Mouse (Mus musculus) left cerebral cortex, adult 18-20 months (tissue): ENCODE data around the gene Stag1. TPM values are rescaled to one million over a fixed set of nuclear protein-coding genes. Genes with fewer than 3 reads are reported as not detected.
A peak's percentile ranks its signal among the peaks of the same experiment; 100 is the strongest.

Source experiments
- DNase-seq, 2 experiments: peaks; one replicate each; pipeline ENCODE4 v3.0.0; 2021 to 2022; ENCODE audit warnings: low spot score in 2 of 2, mixed read lengths in 1 of 2
- total RNA-seq, 2 experiments: library from RNA; stranded (reverse); gene quantifications; 2 replicates each; pipeline ENCODE4 v1.2.3; 2021

Gene Stag1
- total RNA-seq, 2 experiments from 2014 or later: 69.0 to 70.1 TPM

DNA sequence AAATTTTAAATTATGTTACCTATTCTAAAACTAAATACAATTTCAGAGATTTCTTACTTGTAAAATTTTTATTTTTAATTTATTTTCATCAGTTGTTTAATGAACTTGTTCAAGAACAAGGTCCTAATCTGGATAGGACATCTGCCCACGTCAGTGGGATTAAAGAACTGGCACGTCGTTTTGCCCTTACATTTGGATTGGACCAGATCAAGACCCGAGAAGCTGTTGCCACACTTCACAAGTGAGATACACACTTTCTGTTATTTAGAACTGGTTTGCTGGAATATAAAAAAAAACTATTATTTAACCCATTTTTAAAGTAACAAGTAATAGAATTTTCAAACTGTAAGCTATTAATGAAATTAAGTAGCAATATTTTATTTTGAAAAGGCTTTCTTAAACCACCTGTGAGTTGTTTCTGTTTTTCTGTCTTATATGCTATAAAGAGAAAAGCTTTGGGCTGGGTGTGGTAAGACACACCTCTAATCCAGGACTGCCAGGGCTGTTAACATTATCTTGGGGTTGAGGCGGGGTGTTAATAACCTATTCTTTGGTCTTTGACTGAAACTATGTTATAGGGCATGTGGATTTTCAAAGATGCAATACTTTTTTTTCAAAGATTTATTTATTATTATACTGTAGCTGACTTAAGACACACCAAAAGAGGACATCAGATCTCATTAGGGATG is 347.2 kb downstream of the Stag1 start:
- DNase-seq: no peak

DNA sequence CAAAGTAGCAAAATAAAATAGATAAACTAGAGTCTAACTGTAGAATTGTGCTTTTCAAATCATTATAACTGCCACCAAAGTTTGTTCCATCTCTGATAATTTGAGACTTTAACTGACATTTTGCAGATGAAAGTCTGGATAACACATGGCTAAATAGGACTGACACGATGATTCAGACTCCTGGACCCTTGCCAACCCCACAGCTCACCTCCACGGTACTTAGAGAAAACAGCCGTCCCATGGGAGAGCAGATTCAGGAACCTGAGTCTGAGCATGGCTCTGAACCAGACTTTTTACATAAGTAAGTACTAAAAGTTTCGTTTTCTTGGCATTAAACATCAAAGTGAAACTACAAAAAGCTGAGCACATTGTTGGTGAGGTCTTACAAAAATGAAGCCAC is 353.9 kb downstream of the Stag1 start:
- peak; percentile 12 to 24 for DNase-seq

DNA sequence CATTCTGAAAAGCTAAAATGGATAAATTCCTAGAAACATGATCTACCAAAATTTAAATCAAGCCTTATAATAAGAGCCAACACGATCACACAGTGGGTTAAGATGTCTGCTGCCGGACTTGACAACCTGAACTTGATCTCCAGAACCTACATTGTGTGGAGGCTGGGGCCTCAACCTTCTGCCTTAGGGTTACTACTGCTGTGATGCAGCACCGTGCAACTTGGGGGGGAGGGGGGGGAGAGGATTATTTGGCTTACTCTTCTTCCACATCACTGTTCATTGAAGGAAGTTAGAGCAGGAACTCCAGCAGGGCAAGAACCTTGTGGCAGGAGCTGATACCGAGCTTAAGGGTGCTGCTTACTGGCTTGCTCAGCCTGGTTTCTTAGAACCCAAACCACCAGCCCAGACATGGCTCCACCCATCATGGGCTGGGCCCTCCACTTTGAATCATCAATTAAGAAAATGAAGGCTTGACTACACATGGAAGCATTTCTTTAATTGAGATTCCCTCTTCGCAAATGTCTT is 365.4 kb downstream of the Stag1 start:
- no peak for DNase-seq

DNA sequence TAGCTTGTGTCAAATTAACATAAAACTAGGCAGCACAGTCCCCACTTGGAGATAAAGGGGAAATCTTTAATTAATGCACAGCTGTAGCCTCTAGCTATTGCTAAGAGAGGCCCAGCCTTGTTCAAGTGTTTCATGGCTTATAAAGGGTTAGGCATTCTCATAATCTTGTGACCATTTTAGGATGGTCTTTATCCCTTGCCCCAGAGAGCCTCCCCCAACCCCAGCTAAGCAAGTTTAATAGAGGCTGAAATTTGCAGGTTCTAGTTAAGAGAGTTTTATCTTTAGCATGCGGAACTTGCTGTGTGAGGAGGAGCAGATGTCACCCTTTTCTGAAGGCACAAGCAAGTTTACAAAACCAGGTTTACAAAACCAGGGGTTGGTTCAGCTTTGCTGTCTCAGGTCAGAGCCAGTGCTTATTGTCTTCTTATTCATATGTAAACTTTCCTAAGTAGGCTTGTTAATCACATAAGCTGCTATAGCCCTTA is 365.9 kb downstream of the Stag1 start:
- DNase-seq: no peak

DNA sequence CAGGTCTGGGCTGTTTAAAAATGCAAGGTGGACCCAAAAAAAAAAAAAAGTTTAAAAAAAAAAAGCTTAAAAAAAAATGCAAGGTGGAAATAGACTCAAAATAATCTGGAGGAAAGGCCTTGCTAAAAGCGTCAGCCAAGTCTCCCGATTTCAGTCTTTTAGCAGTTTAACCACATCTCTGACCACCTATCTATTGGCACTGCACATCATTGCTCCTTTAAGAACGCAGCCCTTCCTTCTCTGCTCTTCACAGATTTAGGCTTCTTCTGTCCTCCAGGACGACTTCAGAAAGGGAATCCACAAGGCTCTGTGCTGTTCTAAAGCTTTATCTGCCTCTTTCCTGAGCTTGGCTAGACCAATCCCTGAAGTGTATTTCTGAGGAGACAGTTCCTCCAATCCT is 366.5 kb downstream of the Stag1 start:
- DNase-seq: no peak

DNA sequence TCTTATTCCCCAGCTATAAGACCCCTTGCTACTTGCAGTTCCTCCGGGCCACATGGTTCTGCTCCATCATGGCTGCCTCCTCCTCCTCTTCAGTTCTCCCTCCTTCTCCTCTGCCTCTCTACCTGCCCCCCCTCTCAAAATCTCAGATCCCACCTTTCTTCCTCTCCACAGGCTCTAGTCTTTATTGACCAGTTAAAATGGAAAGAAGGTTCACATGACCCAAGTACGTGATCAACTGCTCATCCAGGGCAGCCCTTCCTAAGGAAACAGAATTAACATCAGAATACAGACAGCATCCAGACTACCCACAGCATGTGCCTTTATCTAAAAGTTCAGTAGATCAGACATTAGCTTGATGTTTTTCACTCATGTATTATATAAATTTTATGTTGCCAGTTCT is 371.9 kb downstream of the Stag1 start:
- DNase-seq: no peak

DNA sequence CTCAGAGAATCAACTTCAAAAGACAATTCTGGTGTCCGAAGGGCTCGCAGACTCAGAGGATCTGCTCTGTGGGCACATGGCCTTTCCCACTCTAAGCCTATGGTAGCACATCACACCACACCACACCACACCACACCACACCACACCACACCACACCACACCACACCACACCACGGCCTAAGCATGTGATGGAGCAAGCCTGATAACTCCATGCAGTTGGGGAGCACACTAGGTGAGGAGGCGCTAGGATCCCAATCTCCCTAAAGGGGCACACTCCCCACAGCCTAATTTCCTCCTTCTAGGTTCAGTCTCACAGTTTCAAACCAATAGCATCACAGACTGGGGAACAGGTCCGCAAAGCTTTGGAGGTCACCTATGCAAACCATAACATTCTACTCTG is 381.1 kb downstream of the Stag1 start:
- no peak for DNase-seq

DNA sequence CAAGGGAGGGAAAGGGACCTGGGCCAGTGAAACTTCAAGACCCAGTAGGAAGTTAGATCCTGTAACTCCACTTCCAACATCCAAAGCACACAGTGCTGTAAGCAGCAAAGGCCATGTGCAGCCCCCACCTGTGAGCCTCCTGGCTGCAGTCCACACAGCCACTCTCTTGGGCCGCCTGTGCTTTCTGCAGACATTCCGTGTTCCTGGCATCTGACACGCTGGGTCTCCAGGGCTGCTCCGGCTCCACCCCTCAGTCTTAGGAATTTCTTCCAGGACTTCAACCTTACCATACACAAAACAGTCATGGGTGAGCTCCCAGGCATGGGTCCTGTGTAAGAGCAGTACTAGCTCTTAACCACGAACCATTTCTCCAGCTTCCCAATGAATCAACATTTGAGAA is 381.7 kb downstream of the Stag1 start:
- DNase-seq: no peak

DNA sequence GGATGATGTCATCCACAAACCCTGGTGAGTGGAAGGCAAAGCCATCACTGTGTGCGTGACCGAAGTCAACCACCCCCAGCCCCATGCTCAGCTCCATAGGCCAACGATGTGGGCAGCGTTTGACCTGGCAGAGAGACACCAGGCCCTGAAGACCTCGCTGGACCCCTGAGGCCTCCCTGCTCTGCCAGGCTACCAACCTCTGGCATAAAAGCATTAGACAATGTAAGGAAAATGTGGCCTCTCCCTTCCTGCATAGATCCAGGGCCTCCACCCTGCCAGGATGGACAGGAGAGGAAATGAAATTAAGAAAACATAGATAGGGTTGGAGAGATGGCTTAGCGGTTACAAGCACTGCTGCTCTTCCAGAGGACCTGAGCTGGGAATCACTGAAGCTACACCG is 385.2 kb downstream of the Stag1 start:
- no peak for DNase-seq

DNA sequence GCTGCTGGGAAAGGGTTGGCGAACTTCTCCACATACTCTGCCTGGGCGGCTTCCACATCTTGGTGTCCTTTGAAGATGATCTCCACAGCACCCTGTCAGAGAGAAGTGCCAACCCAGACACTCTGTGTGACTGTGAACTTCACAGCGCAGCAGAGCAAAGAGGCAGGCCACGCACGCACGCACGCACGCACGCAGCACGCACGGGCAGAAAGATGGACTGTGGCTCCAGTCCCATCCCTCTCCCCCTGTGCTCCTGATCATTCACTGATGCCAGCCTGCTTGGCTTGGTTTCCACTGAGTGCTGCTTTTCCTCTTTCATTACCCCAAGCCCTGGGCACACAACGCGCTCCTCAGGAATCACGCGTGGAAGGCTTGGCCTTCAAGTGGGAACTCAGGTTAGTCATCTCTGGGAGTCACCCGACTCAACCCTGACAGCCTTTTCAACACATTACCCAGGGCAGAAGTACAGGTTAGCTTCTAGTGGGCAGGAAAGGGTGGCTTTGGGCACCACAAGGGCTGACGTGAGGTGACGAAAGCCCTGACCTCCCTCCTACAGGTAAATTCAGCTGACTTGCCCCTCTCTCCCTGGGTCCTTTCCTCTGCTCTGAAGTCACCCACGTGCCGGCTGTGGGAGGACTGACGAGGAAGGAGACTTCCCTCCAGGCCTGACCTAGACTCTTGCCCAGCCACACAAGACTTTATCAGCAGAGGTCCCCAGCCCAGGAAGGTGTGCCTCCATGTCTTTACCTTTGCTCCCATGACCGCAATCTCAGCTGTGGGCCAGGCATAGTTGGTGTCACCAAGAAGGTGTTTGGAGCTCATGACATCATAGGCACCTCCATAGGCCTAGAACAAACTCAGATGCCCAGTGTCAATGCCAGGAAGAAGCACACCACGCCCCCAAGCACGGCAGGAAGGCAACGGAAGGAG is 387.0 kb downstream of the Stag1 start:
- no peak for DNase-seq

DNA sequence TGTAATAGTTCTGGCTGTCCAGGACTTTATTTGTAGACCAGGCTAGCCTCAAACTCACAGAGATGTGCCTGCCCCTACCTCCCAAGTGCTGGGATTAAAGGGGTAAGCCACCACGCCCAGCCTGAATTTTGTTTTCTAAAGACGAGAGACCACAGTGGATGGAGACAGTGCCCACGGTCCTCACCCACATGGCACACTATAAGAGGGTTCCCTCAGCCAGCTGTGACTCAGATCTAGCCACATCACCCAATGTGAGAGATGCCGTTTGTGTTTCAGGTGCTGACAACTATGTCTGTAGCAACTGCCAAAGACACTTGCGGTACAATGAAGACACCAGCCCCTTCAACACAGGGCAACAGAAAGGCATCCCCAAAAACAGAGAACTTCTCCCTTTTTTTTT is 389.4 kb downstream of the Stag1 start:
- DNase-seq: no peak

DNA sequence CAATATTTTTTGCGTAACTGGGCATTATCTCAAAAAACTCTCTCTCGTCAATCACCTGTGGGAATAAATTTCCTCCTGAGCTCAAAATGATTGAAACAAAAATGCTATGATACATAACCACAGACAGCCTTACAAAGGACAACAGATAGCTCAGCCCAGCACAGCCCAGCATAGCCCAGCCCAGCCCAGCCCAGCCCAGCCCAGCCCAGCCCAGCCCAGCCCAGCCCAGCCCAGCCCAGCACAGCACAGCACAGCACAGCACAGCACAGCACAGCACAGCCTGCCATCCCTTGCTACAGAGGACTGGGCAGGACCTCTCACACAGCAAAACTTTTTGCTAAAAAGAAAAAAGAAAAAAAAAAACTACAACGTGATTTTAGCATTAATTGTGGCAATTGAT is 390.3 kb downstream of the Stag1 start:
- no peak for DNase-seq

DNA sequence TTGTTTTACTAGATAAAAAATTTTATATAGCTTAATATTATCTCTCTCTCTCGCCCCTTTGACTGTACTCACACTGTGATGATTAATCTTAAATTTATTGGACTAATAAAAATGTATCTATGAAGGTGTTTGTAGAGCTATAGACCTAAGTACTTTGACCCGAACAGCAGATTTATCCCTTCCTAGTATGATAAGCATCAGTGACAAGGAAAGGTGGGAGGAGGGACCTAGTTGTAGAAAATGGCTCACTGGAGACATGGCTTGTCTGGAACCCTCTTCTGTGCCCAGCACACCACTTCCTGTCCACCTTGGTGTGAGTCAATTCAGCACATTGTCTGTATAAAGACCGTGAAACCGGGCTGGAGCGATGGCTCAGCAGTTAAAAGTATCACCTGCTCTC is 393.0 kb downstream of the Stag1 start:
- no peak for DNase-seq

DNA sequence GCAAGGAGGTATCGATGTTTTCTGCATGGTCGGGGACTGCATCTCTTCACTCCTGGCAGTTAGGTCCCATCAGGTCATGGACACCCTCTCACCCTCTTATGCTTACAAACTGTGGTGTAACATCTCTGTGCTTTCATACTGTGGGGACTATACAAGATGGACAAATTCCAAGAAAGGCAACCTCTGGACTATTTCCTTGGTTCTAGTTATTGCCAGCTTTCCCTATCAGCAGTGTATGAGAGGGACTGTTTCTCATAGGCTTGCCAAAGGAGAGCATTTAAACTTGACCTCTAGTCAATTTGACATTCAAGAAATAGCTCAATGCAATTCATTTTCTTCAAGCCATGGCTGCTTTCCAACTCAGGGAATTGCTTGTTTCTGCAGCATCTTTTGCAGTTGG is 393.7 kb downstream of the Stag1 start:
- no peak for DNase-seq

DNA sequence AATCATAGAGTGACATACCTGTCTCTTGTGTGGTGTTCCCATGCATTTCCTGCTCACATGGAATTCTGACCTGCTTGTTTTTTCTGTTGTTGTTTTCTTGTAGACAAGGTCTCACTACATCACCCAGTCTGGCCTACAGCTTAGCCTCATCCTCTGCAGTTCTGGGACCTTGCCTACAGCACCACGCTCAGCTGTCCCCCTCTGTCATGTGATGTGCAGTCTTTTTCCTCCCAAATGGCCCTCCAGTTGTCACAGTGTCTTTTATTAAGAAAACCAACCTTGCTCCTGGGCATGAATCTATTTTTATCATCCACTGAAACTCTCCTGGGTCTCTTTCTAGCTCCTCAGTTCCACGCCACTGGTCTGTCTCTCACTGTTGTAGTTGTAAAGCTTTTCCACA is 394.6 kb downstream of the Stag1 start:
- no peak for DNase-seq

DNA sequence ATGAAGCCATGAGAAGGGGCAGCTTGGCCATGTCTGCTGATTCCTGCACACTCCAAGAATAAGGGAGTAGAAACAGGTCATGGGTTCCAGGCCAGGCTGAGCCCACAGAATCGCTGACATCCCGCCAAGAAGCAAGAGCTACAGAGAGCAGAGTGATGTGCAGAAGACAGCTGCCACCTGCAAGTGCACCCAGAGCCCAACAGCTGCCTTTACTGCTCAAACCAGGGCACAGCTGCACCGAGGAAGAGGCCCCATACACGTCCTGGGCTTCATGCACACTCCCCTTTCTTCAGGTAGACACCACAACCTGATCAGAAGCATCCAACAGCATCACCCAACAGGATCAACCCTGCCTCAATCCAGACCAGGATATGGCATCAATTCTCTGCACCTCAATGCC is 396.3 kb downstream of the Stag1 start:
- no peak for DNase-seq

DNA sequence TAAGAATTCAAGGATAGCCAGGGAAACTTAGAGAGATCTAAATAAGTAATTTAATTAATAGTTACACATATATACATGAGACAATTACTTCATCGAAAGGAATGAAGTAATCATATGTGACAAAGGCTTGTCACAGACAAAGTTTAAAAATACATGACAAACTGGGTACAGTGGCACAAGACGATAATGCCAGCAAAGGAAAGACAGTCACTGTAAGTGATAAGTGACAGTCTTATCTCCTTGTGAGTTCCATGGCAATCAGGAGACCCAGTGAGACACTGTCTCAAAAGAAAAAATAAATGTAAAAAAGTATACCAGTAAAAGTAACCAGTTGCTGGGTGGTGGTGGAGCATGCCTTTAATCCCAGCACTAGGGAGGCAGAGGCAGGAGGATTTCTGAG is 399.5 kb downstream of the Stag1 start:
- no peak for DNase-seq

DNA sequence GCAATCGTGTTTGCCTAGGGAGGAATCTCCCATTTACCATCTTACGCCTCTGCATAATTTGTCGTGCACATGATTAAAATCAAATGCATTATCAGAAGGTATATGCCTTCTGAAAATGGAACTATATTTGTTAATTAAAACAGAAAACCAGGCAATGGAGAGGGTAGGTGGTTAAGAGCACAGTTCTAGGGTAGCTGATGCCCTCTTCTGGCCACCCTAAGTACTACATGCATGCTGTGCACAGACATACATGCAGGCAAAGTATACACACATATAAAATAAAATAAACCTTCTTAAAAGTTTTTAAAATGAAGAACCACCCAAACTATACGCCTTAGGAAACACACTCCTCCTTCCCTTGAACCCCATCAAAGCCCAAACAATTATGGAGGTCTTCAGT is 404.5 kb downstream of the Stag1 start:
- DNase-seq: no peak

DNA sequence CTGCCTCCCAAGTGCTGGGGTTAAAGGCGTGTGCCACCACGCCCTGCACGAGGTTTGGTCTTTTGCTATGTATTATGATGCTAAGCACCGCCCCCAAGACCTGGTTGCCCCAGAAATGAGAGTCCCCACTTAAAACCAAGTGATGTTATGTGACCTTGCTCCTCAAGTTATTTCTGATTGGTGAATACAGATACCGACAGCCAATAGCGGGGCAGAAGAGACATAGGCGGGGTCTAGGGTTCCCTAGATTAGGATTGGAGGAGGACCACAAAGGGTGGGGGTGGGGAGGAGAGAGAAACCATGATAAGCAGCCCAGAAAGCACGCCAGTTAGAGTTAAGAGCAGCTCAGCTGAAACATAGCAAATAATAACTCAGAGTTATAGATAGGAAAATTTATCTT is 405.2 kb downstream of the Stag1 start:
- DNase-seq: no peak

DNA sequence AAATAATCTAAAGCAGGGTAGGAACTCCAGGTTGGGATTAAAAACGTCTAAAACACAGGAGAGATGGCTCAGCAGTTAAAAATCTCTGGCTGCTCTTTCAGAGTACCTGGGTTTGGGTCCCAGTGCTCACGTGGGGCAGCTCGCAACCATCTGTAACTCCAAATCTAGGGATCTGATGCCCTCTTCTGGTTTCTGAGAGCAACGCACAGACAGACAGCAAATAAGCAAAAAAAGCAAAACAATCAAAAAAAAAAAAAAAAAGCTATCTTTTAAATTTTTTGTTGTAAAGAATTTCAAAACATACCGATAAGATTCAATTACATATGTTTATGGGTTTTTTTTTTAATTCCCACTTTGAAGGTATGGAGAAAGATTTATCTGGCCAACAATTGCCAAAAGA is 405.7 kb downstream of the Stag1 start:
- DNase-seq: no peak

DNA sequence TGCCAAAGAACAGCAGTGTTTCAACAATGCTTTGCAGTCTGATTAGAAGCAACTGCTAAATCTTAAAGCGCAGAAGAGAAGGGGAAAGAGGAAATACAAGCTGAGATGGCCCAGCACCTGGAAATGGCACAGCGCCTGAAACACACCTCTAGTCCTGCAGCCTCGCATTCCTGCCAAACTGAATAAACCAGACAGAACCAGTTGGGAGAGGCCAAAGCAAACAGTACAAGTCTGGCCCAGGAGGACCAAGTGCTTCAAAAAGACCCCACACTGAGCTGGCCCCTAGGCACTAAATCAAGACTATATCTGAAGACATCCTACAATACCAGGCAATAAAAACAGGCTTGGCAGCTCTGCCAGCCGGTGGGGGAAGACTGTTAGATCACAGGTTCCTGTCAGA is 408.3 kb downstream of the Stag1 start:
- DNase-seq: no peak
